Mouse (Mus musculus): ENCODE results near the gene Tshz2.

- TF ChIP-seq POLR2A (IDR thresholded peaks at IDR 0.05; ENCODE audit: borderline replicate concordance, extremely low read depth, low read depth, low read length) (no peak), CTCF (IDR thresholded peaks at IDR 0.05; ENCODE audit: insufficient read depth, low read length) (no peak)
Measured at GRCm38 (mm10) chr2:169686697-169687430, 54.1 kb downstream of the Tshz2 start.

Measured in lung, adult 2 months (tissue).